Mouse (Mus musculus) MEL (cell line): Measurements from ENCODE around the gene Rfxank. TPM values are rescaled to one million over a fixed set of nuclear protein-coding genes. Genes with fewer than 3 reads are reported as not detected.

ENCODE experiments used
- DNase-seq: peaks from one replicate; pipeline ENCODE4 v3.0.0; 2011; ENCODE audit warnings: low read depth, low spot score
- H3K27ac ChIP-seq: 2 replicates; pipeline ENCODE4 v1.5.1; 2012; ENCODE audit warnings: low read depth, mild to moderate bottlenecking, control low read depth, low read length, moderate library complexity; ENCODE audit not compliant: control insufficient read depth
- H3K27me3 ChIP-seq, 2 experiments: fragments of 150-350 bp in 1 of 2; sonication (generic) in 1 of 2; 2 replicates each; pipeline ENCODE4 v1.6.1; 2012; ENCODE audit warnings: low read length in 2 of 2, mild to moderate bottlenecking in 2 of 2, improper control_type of control experiment in 1 of 2, moderate library complexity in 1 of 2; ENCODE audit not compliant: insufficient read depth in 2 of 2, control insufficient read depth in 1 of 2
- H3K36me3 ChIP-seq, 2 experiments: 2 replicates each; pipeline ENCODE4 v1.6.1; 2012 to 2014; ENCODE audit warnings: low read length in 2 of 2, improper control_type of control experiment in 1 of 2, inconsistent platforms in 1 of 2, mild to moderate bottlenecking in 1 of 2; ENCODE audit not compliant: insufficient read depth in 2 of 2, control insufficient read depth in 1 of 2
- H3K4me1 ChIP-seq, 2 experiments: fragments of 150-350 bp in 1 of 2; sonication (generic) in 1 of 2; 2 replicates each; pipeline ENCODE4 v1.6.1; 2012; ENCODE audit warnings: low read length in 2 of 2, improper control_type of control experiment in 1 of 2, mild to moderate bottlenecking in 1 of 2; ENCODE audit not compliant: insufficient read depth in 2 of 2, control insufficient read depth in 1 of 2
- H3K4me3 ChIP-seq, 2 experiments: fragments of 150-350 bp in 1 of 2; sonication (generic) in 1 of 2; 2 replicates each; pipeline ENCODE4 v1.5.1; 2012; ENCODE audit warnings: low read depth in 2 of 2, low read length in 2 of 2, mild to moderate bottlenecking in 2 of 2, moderate library complexity in 2 of 2, control low read depth in 1 of 2, improper control_type of control experiment in 1 of 2; ENCODE audit not compliant: control insufficient read depth in 1 of 2, insufficient read depth in 1 of 2
- H3K79me2 ChIP-seq: 2 replicates; pipeline ENCODE4 v1.6.1; 2012; ENCODE audit warnings: mild to moderate bottlenecking, low read length, moderate library complexity; ENCODE audit not compliant: control insufficient read depth, poor library complexity, insufficient read depth
- H3K9ac ChIP-seq: 2 replicates; pipeline ENCODE4 v1.6.1; 2012; ENCODE audit warnings: low read depth, mild to moderate bottlenecking, control low read depth, low read length, moderate library complexity; ENCODE audit not compliant: control insufficient read depth, poor library complexity, severe bottlenecking
- H3K9me3 ChIP-seq: fragments of 150-350 bp; sonication (generic); replicated peaks from 2 replicates; pipeline ENCODE4 v1.6.1; 2012; ENCODE audit warnings: mild to moderate bottlenecking, low read length, improper control_type of control experiment, moderate library complexity; ENCODE audit not compliant: insufficient read depth
- BHLHE40 ChIP-seq: IDR thresholded peaks from 2 replicates; pipeline ENCODE4 v1.6.1; 2012; ENCODE audit warnings: low read depth, mild to moderate bottlenecking, inconsistent platforms, low read length, improper control_type of control experiment, borderline replicate concordance
- CHD1 ChIP-seq: IDR thresholded peaks from 2 replicates; pipeline ENCODE4 v1.6.1; 2012; ENCODE audit warnings: low read depth, mild to moderate bottlenecking, inconsistent platforms, low read length, improper control_type of control experiment
- CHD2 ChIP-seq: IDR thresholded peaks from 2 replicates; pipeline ENCODE4 v1.6.1; 2011; ENCODE audit warnings: low read length, improper control_type of control experiment
- E2F4 ChIP-seq: IDR thresholded peaks from 2 replicates; pipeline ENCODE4 v1.6.1; 2011; ENCODE audit warnings: low read depth, low read length, improper control_type of control experiment, borderline replicate concordance
- EP300 ChIP-seq, 2 experiments: IDR thresholded peaks; 2 replicates each; pipeline ENCODE4 v1.6.1; 2011; ENCODE audit warnings: improper control_type of control experiment in 2 of 2, low read length in 2 of 2, low read depth in 1 of 2, mild to moderate bottlenecking in 1 of 2
- ETS1 ChIP-seq: IDR thresholded peaks from 2 replicates; pipeline ENCODE4 v1.6.1; 2012; ENCODE audit warnings: low read depth, mild to moderate bottlenecking, inconsistent platforms, low read length, improper control_type of control experiment, moderate library complexity
- GABPA ChIP-seq: IDR thresholded peaks from 2 replicates; pipeline ENCODE4 v1.6.1; 2012; ENCODE audit warnings: low read depth, mild to moderate bottlenecking, inconsistent platforms, low read length, improper control_type of control experiment, moderate library complexity
- HCFC1 ChIP-seq: IDR thresholded peaks from 2 replicates; pipeline ENCODE4 v1.6.1; 2012; ENCODE audit warnings: low read depth, mild to moderate bottlenecking, inconsistent platforms, low read length, improper control_type of control experiment, moderate library complexity
- JUND ChIP-seq: IDR thresholded peaks from 2 replicates; pipeline ENCODE4 v1.6.1; 2011; ENCODE audit warnings: low read depth, mild to moderate bottlenecking, improper control_type of control experiment, low read length
- MAFK ChIP-seq: IDR thresholded peaks from 2 replicates; pipeline ENCODE4 v1.6.1; 2011; ENCODE audit warnings: low read depth, mild to moderate bottlenecking, low read length, improper control_type of control experiment, borderline replicate concordance
- MAX ChIP-seq: IDR thresholded peaks from 2 replicates; pipeline ENCODE4 v1.6.1; 2011; ENCODE audit warnings: low read length, improper control_type of control experiment
- MAZ ChIP-seq: IDR thresholded peaks from 2 replicates; pipeline ENCODE4 v1.6.1; 2012; ENCODE audit warnings: low read depth, mild to moderate bottlenecking, inconsistent platforms, low read length, improper control_type of control experiment
- MEF2A ChIP-seq: IDR thresholded peaks from 2 replicates; pipeline ENCODE4 v1.6.1; 2014; ENCODE audit warnings: low read depth, mild to moderate bottlenecking, inconsistent platforms, low read length, improper control_type of control experiment; ENCODE audit not compliant: poor library complexity, insufficient replicate concordance, severe bottlenecking; ENCODE audit errors: extremely low read depth
- MXI1 ChIP-seq: IDR thresholded peaks from 2 replicates; pipeline ENCODE4 v1.6.1; 2011; ENCODE audit warnings: mild to moderate bottlenecking, low read depth, low read length, improper control_type of control experiment
- NELFE ChIP-seq: IDR thresholded peaks from 2 replicates; pipeline ENCODE4 v1.6.1; 2011; ENCODE audit warnings: low read depth, low read length, improper control_type of control experiment
- NRF1 ChIP-seq: IDR thresholded peaks from 2 replicates; pipeline ENCODE4 v1.6.1; 2014; ENCODE audit warnings: low read depth, mild to moderate bottlenecking, inconsistent platforms, low read length, improper control_type of control experiment, moderate library complexity; ENCODE audit not compliant: poor library complexity, insufficient read depth, severe bottlenecking
- POLR2A ChIP-seq, 2 experiments: IDR thresholded peaks; 2 replicates each; pipeline ENCODE4 v1.6.1; 2011 to 2012; ENCODE audit warnings: low read length in 2 of 2, mild to moderate bottlenecking in 2 of 2, control low read depth in 1 of 2, improper control_type of control experiment in 1 of 2, low read depth in 1 of 2, moderate library complexity in 1 of 2; ENCODE audit not compliant: control insufficient read depth in 1 of 2, insufficient read depth in 1 of 2, poor library complexity in 1 of 2
- POLR2AphosphoS5 ChIP-seq: IDR thresholded peaks from 2 replicates; pipeline ENCODE4 v1.6.1; 2012; ENCODE audit warnings: low read depth, borderline replicate concordance, mild to moderate bottlenecking, inconsistent platforms, low read length, moderate library complexity, mixed read lengths
- RAD21 ChIP-seq: IDR thresholded peaks from 2 replicates; pipeline ENCODE4 v1.6.1; 2011; ENCODE audit warnings: mild to moderate bottlenecking, low read depth, low read length, improper control_type of control experiment
- RCOR1 ChIP-seq: IDR thresholded peaks from 2 replicates; pipeline ENCODE4 v1.6.1; 2012; ENCODE audit warnings: low read depth, mild to moderate bottlenecking, inconsistent platforms, low read length, improper control_type of control experiment
- SMC3 ChIP-seq: IDR thresholded peaks from 2 replicates; pipeline ENCODE4 v1.6.1; 2011; ENCODE audit warnings: low read depth, low read length, improper control_type of control experiment
- TBP ChIP-seq: IDR thresholded peaks from 2 replicates; pipeline ENCODE4 v1.8.0; 2011; ENCODE audit warnings: low read depth, low read length, improper control_type of control experiment
- TCF12 ChIP-seq: IDR thresholded peaks from 2 replicates; pipeline ENCODE4 v1.6.1; 2014; ENCODE audit warnings: low read depth, mild to moderate bottlenecking, inconsistent platforms, low read length, improper control_type of control experiment, moderate library complexity
- UBTF ChIP-seq: IDR thresholded peaks from 2 replicates; pipeline ENCODE4 v1.6.1; 2012; ENCODE audit warnings: low read depth, mild to moderate bottlenecking, inconsistent platforms, low read length, improper control_type of control experiment, moderate library complexity, borderline replicate concordance; ENCODE audit not compliant: insufficient read depth
- USF1 ChIP-seq: IDR thresholded peaks from 2 replicates; pipeline ENCODE4 v1.6.1; 2014; ENCODE audit warnings: low read depth, mild to moderate bottlenecking, inconsistent platforms, low read length, improper control_type of control experiment, moderate library complexity
- USF2 ChIP-seq, 2 experiments: IDR thresholded peaks; 2 replicates each; pipeline ENCODE4 v1.6.1; 2011 to 2012; ENCODE audit warnings: improper control_type of control experiment in 2 of 2, low read length in 2 of 2, borderline replicate concordance in 1 of 2, inconsistent platforms in 1 of 2, low read depth in 1 of 2, mild to moderate bottlenecking in 1 of 2; ENCODE audit not compliant: insufficient read depth in 1 of 2
- ZMIZ1 ChIP-seq: IDR thresholded peaks from 2 replicates; pipeline ENCODE4 v1.6.1; 2012; ENCODE audit warnings: low read depth, mild to moderate bottlenecking, inconsistent platforms, low read length, improper control_type of control experiment, moderate library complexity
- ZNF384 ChIP-seq: IDR thresholded peaks from 2 replicates; pipeline ENCODE4 v1.6.1; 2012; ENCODE audit warnings: low read depth, mild to moderate bottlenecking, inconsistent platforms, low read length, improper control_type of control experiment
- polyA plus RNA-seq, 2 experiments: library from polyadenylated mRNA; stranded (reverse) in 1 of 2; unstranded in 1 of 2; fragments of >175 nt in 1 of 2; fragments of >200 nt in 1 of 2; gene quantifications; 2 replicates each; pipeline versions ENCODE4 v1.2.1 to v1.2.4; 2012; ENCODE audit warnings: low replicate concordance in 2 of 2, low read depth in 1 of 2; ENCODE audit not compliant: insufficient read length in 2 of 2, insufficient read depth in 1 of 2, missing spikeins in 1 of 2
- total RNA-seq: library from RNA; depleted of rRNA; stranded (reverse); fragments of 300-350 nt; gene quantifications from 2 replicates; pipeline ENCODE4 v1.2.3, GENCODE M21; 2012

The Rfxank gene
- total and polyA plus RNA-seq, 3 experiments, result 5.0 to 7.2 TPM; not detected in 1

DNA sequence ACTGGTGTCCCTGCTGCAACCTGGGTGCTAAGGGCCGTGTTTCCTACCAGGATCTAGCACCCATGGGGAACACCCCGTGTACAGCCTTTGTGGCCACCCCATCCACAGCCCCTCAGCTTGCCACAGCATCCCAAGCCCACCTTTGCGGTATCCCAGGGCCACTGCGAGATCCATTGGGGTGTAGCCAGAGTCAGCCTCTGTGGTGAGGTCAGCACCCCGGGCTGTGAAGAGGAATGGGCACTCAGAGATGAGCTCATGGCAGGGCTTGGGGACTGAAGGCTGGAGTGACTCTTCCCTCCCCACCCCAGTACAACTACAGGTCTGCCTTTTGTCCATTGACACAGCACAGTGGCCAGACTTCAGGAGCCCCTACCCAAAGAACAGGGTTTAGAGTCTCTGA, 4.9 kb downstream of the Rfxank start:
- Histone ChIP-seq H3K79me2 (peaks cover 11% of the 10 kb centered on the region), H3K27me3 (no peaks in the 10 kb centered on the region), H3K27ac (no peak overlapping the region), H3K4me3 (no peak overlapping the region), H3K9ac (no peak overlapping the region), H3K4me1 (peaks cover 4 to 15% of the 10 kb centered on the region in 2 experiments; a peak in 3 of 4 replicates), H3K9me3 (no peaks in the 10 kb centered on the region), H3K36me3 (peaks cover 0 to 5% of the 10 kb centered on the region in 2 experiments; a peak in 3 of 4 replicates)
- 0 out of 4 replicates have a peak, but pooled peaks of 1 of the 2 experiments have one; percentile 13 for TF ChIP-seq POLR2A (IDR thresholded peaks at IDR 0.05; ENCODE audit: control insufficient read depth in 1 of 2, insufficient read depth in 1 of 2, low read depth in 1 of 2, low read length in 2 of 2, poor library complexity in 1 of 2)
- no peak for TF ChIP-seq BHLHE40
- DNase-seq, result no peak

DNA sequence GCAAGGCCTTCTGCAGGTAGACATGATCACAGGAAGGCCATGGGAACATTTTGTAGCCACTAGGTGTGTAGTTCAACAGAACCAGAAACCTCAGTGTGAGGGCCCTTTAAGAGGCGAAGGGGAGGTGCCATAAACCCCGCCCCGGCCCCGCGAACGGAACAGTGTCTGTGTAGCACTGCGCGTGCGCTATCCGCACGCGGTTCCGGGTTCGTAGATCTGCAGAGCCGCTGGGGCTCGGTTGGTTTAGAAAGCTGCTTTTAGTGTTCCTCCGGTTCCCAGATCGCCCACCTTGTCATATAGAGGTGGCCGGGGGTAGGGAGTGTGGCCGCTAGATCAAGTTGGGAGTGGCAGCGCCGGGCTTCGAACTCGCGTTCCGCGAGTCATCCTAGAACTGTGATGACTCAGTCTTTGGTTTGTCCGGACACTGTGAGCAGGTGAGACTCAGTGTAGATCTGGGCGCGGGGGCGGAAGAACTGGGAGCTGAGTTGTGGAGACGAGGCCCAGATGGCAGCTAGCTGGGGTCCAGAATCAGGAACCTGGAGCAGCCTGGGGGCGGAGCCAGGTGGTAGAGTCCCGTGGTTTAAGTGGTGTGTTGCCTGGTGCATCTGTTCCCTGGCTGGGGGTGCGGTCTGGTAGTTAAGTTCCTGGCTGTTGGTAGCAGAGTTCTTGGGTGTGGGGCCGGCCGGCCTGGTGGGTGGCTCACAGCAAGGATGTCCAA, 7.6 kb downstream of the Rfxank start, which contains the start of gene Nr2c2ap:
Gene Nr2c2ap (plus strand): TSS at position 168 of the 718 bp plus-strand sequence.
- Histone ChIP-seq H3K4me1 (peaks cover 0 to 8% of the 10 kb centered on the region in 2 experiments; a peak in 2 of 4 replicates), H3K79me2 (peaks cover 11% of the 10 kb centered on the region)
- DNase-seq, result peak; percentile 93
- TF ChIP-seq SMC3 (peak; percentile 5; the same call in 1 of the 2 replicates), ZNF384 (no peak), HCFC1 (peak; percentile 85), RCOR1 (no peak), MEF2A (no peak), TCF12 (no peak), MXI1 (peak; percentile 96), NELFE (peak; percentile 96), NRF1 (peak; percentile 88), ZMIZ1 (peak; percentile 59; the same call in 1 of the 2 replicates), EP300 (IDR thresholded peaks at IDR 0.05; ENCODE audit: low read depth in 1 of 2, low read length in 2 of 2) (no peak), MAFK (no peak), UBTF (no peak), ETS1 (0 out of 2 replicates have a peak, but pooled peaks have one; percentile 29), JUND (no peak), POLR2AphosphoS5 (no peak), MAZ (no peak), TBP (peak; percentile 70), RAD21 (no peak), POLR2A (IDR thresholded peaks at IDR 0.05; ENCODE audit: control insufficient read depth in 1 of 2, insufficient read depth in 1 of 2, low read depth in 1 of 2, low read length in 2 of 2, poor library complexity in 1 of 2) (peak; percentile 79 to 96), E2F4 (no peak), USF2 (IDR thresholded peaks at IDR 0.05; ENCODE audit: borderline replicate concordance in 1 of 2, insufficient read depth in 1 of 2, low read depth in 1 of 2, low read length in 2 of 2) (no peak), BHLHE40 (no peak), GABPA (no peak), MAX (peak; percentile 85), USF1 (0 out of 2 replicates have a peak, but pooled peaks have one; percentile 5), CHD2 (no peak), CHD1 (no peak)

More for the DNA sequence above, 7.6 kb downstream of the Rfxank start, which contains the start of gene Nr2c2ap:
- Histone ChIP-seq H3K27ac (peak within 1 kb of the TSS; percentile 82), H3K27me3 (no peaks in the 10 kb centered on the region), H3K9me3 (no peaks in the 10 kb centered on the region), H3K4me3 (peak within 1 kb of the TSS; percentile 92 to 93), H3K36me3 (peaks cover 0 to 2% of the 10 kb centered on the region in 2 experiments; a peak in 2 of 4 replicates), H3K9ac (peak within 1 kb of the TSS; percentile 93)
